Mouse (Mus musculus): Measurements from ENCODE around the gene Vmn1r76. TPM values are rescaled to one million over a fixed set of nuclear protein-coding genes. Genes with fewer than 3 reads are reported as not detected.

Vmn1r76 gene
- polyA plus RNA-seq (2014; fragmentation: Nextera tagmentation; extraction: Ambion mirVana): not detected in 2 replicates

GRCm38 (mm10) chr7:11938113-11938512 is at the start of gene Vmn1r76:
TSS of gene Vmn1r76 (minus strand) at chr7:11938213.
- no peak for DNase-seq (ENCODE audit: low spot score)
- ATAC-seq (replicated peaks; ENCODE audit: low FRiP score, low TSS enrichment, low read depth): no peak
- no peaks in the 10 kb centered on the region for H3K4me1 ChIP-seq (replicated peaks; ENCODE audit: control insufficient read depth, insufficient read depth, low read length)
- 0 out of 2 replicates have a peak, but pooled peaks cover 2% of the 10 kb centered on the region for H3K9me3 ChIP-seq (ENCODE audit: control insufficient read depth, low read length)
- H3K27ac ChIP-seq (ENCODE audit: low read depth): no peak within 1 kb of the TSS
- H3K36me3 ChIP-seq (ENCODE audit: control insufficient read depth, insufficient read depth, low read length): no peaks in the 10 kb centered on the region
- H3K9ac ChIP-seq (ENCODE audit: low read length): no peak within 1 kb of the TSS
- no peak within 1 kb of the TSS for H3K4me3 ChIP-seq (ENCODE audit: low read depth, low read length)
- no peak within 1 kb of the TSS for H3K4me2 ChIP-seq (ENCODE audit: low read length)
- no peaks in the 10 kb centered on the region for H3K27me3 ChIP-seq (replicated peaks; ENCODE audit: control insufficient read depth, insufficient read depth, low read length)

- no peak for ATAC-seq (replicated peaks; ENCODE audit: low FRiP score, low TSS enrichment, low read depth)
Measured at GRCm38 (mm10) chr7:11972611-11973010, 34.6 kb upstream of the Vmn1r76 start.

GRCm38 (mm10) chr7:11947991-11948390 is 10.0 kb upstream of the Vmn1r76 start:
- WGBS: 81% methylated on average over 3 of the region's 3 CpGs
- H3K36me3 ChIP-seq (ENCODE audit: control insufficient read depth, insufficient read depth, low read length): no peaks in the 10 kb centered on the region
- H3K27me3 ChIP-seq (replicated peaks; ENCODE audit: control insufficient read depth, insufficient read depth, low read length): no peaks in the 10 kb centered on the region
- H3K4me3 ChIP-seq (ENCODE audit: low read depth, low read length): no peak overlapping the region
- H3K9ac ChIP-seq (ENCODE audit: low read length): no peak overlapping the region
- no peak overlapping the region for H3K27ac ChIP-seq (ENCODE audit: low read depth)
- peaks cover 7% of the 10 kb centered on the region; the same call in 1 of the 2 replicates for H3K9me3 ChIP-seq (ENCODE audit: control insufficient read depth, low read length)
- DNase-seq (ENCODE audit: low spot score) (no peak), ATAC-seq (replicated peaks; ENCODE audit: low FRiP score, low TSS enrichment, low read depth) (no peak)
- no peak overlapping the region for H3K4me2 ChIP-seq (ENCODE audit: low read length)
- H3K4me1 ChIP-seq (replicated peaks; ENCODE audit: control insufficient read depth, insufficient read depth, low read length): no peaks in the 10 kb centered on the region

More at GRCm38 (mm10) chr7:11972611-11973010, 34.6 kb upstream of the Vmn1r76 start:
- H3K4me2 ChIP-seq (ENCODE audit: low read length): no peak overlapping the region
- no peaks in the 10 kb centered on the region for H3K9me3 ChIP-seq (ENCODE audit: control insufficient read depth, low read length)
- no peak overlapping the region for H3K27ac ChIP-seq (ENCODE audit: low read depth)
- no peaks in the 10 kb centered on the region for H3K36me3 ChIP-seq (ENCODE audit: control insufficient read depth, insufficient read depth, low read length)
- no peak for DNase-seq (ENCODE audit: low spot score)
- H3K9ac ChIP-seq (ENCODE audit: low read length): no peak overlapping the region
- H3K4me3 ChIP-seq (ENCODE audit: low read depth, low read length): no peak overlapping the region
- no peaks in the 10 kb centered on the region for H3K27me3 ChIP-seq (replicated peaks; ENCODE audit: control insufficient read depth, insufficient read depth, low read length)
- H3K4me1 ChIP-seq (replicated peaks; ENCODE audit: control insufficient read depth, insufficient read depth, low read length): no peaks in the 10 kb centered on the region

GRCm38 (mm10) chr7:11874330-11874729 is 63.7 kb downstream of the Vmn1r76 start, which contains the start of gene Vmn1r75:
TSS of gene Vmn1r75 (plus strand) at chr7:11874630.
- no peak for ATAC-seq (replicated peaks; ENCODE audit: low FRiP score, low TSS enrichment, low read depth)

More at GRCm38 (mm10) chr7:11874330-11874729, 63.7 kb downstream of the Vmn1r76 start, which contains the start of gene Vmn1r75:
- Histone ChIP-seq H3K9ac (ENCODE audit: low read length) (no peak within 1 kb of the TSS), H3K4me3 (ENCODE audit: low read depth, low read length) (no peak within 1 kb of the TSS), H3K4me1 (replicated peaks; ENCODE audit: control insufficient read depth, insufficient read depth, low read length) (no peaks in the 10 kb centered on the region), H3K36me3 (ENCODE audit: control insufficient read depth, insufficient read depth, low read length) (no peaks in the 10 kb centered on the region), H3K4me2 (ENCODE audit: low read length) (no peak within 1 kb of the TSS), H3K27ac (ENCODE audit: low read depth) (no peak within 1 kb of the TSS), H3K9me3 (ENCODE audit: control insufficient read depth, low read length) (no peaks in the 10 kb centered on the region), H3K27me3 (replicated peaks; ENCODE audit: control insufficient read depth, insufficient read depth, low read length) (no peaks in the 10 kb centered on the region)
- no peak for DNase-seq (ENCODE audit: low spot score)

Other genes starting within 250 kb of the Vmn1r76 start
- gene Vmn1r73, start 207.9 kb downstream of the Vmn1r76 start, polyA plus RNA-seq (2014; fragmentation: Nextera tagmentation; extraction: Ambion mirVana): not detected in 2 replicates
- not detected in 2 replicates for gene Vmn1r74, start 104.2 kb downstream of the Vmn1r76 start, polyA plus RNA-seq (2014; fragmentation: Nextera tagmentation; extraction: Ambion mirVana)
- not detected in 2 replicates for gene Vmn1r75, start 63.6 kb downstream of the Vmn1r76 start, polyA plus RNA-seq (2014; fragmentation: Nextera tagmentation; extraction: Ambion mirVana)
- not detected in 2 replicates for gene Vmn1r77, start 98.5 kb upstream of the Vmn1r76 start, polyA plus RNA-seq (2014; fragmentation: Nextera tagmentation; extraction: Ambion mirVana)
- gene Vmn1r78, start 212.0 kb upstream of the Vmn1r76 start, polyA plus RNA-seq (2014; fragmentation: Nextera tagmentation; extraction: Ambion mirVana): not detected in 2 replicates
- not detected in 2 replicates for gene Vmn1r79, start 233.1 kb upstream of the Vmn1r76 start, polyA plus RNA-seq (2014; fragmentation: Nextera tagmentation; extraction: Ambion mirVana)

Measured in intestine, embryonic 14.5 days (tissue).